In the genomic region with DNA sequence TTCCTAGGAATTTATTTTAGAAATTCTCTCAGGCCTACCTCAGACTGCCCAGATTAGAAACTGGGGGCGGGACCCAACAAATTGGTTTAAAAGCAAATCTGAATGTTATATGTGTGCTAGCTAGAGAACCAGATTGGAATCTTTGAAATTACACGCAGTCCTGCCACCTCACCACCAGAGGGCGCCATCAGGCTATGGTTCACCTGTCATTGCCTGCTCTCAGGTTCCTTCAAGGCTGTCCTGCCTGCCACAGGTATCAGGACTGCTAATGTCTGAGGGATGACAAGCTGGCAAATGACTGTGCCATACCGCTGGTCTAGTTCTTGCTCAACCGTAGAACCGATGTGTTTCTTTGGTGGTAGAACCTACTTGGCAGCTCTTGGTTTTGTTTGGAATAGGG, we compare ENCODE assay signal across 9 mouse cellular contexts. TPM values are rescaled to one million over a fixed set of nuclear protein-coding genes. Genes with fewer than 3 reads are reported as not detected.
DNase-seq lines count a peak whose midpoint lies in the region; ATAC-seq and TF ChIP-seq lines count a peak whose summit lies in the region.
"Had no signal": no experiment of that assay in that cellular context is flagged by ENCODE, and none has a peak within 500 bp of the region (broad histone marks: within the 10 kb centered on the region; RNA-seq: fewer than 3 reads in every experiment).

No protein-coding gene starts in this region.

- H3K4me1 ChIP-seq in kidney, embryonic 14.5 days (ENCODE audit: control insufficient read depth, insufficient read depth, low read length), result no peaks in the 10 kb centered on the region
- H3K4me1 ChIP-seq in kidney, postnatal 0 days (replicated peaks; ENCODE audit: insufficient read depth, low read length), result no peaks in the 10 kb centered on the region
- no peaks in the 10 kb centered on the region for H3K4me1 ChIP-seq in liver, embryonic 13.5 days (replicated peaks)

- H3K9ac ChIP-seq in kidney, embryonic 14.5 days (ENCODE audit: low read depth, low read length), result no peak overlapping the region
- H3K9ac ChIP-seq in kidney, postnatal 0 days (ENCODE audit: low read depth, low read length), result no peak overlapping the region
- H3K9ac ChIP-seq in liver, embryonic 13.5 days, result no peak overlapping the region

- H3K4me3 ChIP-seq in kidney, embryonic 14.5 days (ENCODE audit: low read length), result no peak overlapping the region
- no peak overlapping the region for H3K4me3 ChIP-seq in kidney, postnatal 0 days (replicated peaks; ENCODE audit: low read depth, low read length)
- H3K4me3 ChIP-seq in liver, embryonic 13.5 days (replicated peaks), result no peak overlapping the region
- H3K4me3 ChIP-seq: myocyte had no signal

- DNase-seq in kidney, adult 18-20 months, result peak; percentile 62
- DNase-seq in adrenal gland, postnatal 25 days, result peak; percentile 79
- DNase-seq in embryo, embryonic 9.5 days (ENCODE audit: extremely low spot score), result peak; percentile 61
- DNase-seq in kidney, postnatal 0 days (ENCODE audit: low spot score), result peak; percentile 64
- DNase-seq in liver, embryonic 13.5 days, result peak; percentile 40
- peak; percentile 25 for DNase-seq in retina, adult 2 months (ENCODE audit: low read depth, low spot score)
- peak; percentile 71 for DNase-seq in thymus, postnatal 14 days

- WGBS in kidney, embryonic 14.5 days, result 15% methylated on average over 6 of the region's 6 CpGs
- 17% methylated on average over 6 of the region's 6 CpGs for WGBS in kidney, postnatal 0 days
- 13% methylated on average over 6 of the region's 6 CpGs for WGBS in liver, embryonic 13.5 days (ENCODE audit: insufficient replicate concordance)

- H3K36me3 ChIP-seq in kidney, embryonic 14.5 days (ENCODE audit: control insufficient read depth, insufficient read depth, low read length), result no peaks in the 10 kb centered on the region
- no peaks in the 10 kb centered on the region for H3K36me3 ChIP-seq in kidney, postnatal 0 days (ENCODE audit: insufficient read depth, low read length)
- H3K36me3 ChIP-seq in liver, embryonic 13.5 days, result no peaks in the 10 kb centered on the region

- peak; percentile 92 for TF ChIP-seq CTCF in kidney, postnatal 0 days (IDR thresholded peaks at IDR 0.05; ENCODE audit: low read depth)

- no peak overlapping the region for H3K27ac ChIP-seq in kidney, embryonic 14.5 days (ENCODE audit: low read depth, low read length)
- H3K27ac ChIP-seq in kidney, postnatal 0 days, result no peak overlapping the region
- no peak overlapping the region for H3K27ac ChIP-seq in liver, embryonic 13.5 days

- H3K4me2 ChIP-seq in kidney, embryonic 14.5 days (replicated peaks; ENCODE audit: low read depth, low read length), result no peak overlapping the region
- H3K4me2 ChIP-seq in kidney, postnatal 0 days (ENCODE audit: low read length), result no peak overlapping the region
- H3K4me2 ChIP-seq in liver, embryonic 13.5 days, result no peak overlapping the region

- H3K9me3 ChIP-seq in kidney, embryonic 14.5 days (ENCODE audit: control insufficient read depth, low read length), result no peaks in the 10 kb centered on the region
- no peaks in the 10 kb centered on the region for H3K9me3 ChIP-seq in kidney, postnatal 0 days (replicated peaks; ENCODE audit: low read length)
- H3K9me3 ChIP-seq in liver, embryonic 13.5 days (replicated peaks), result no peaks in the 10 kb centered on the region

- no peaks in the 10 kb centered on the region for H3K27me3 ChIP-seq in kidney, embryonic 14.5 days (ENCODE audit: control insufficient read depth, insufficient read depth, low read length)
- no peaks in the 10 kb centered on the region for H3K27me3 ChIP-seq in kidney, postnatal 0 days (ENCODE audit: insufficient read depth, low read length)
- H3K27me3 ChIP-seq in liver, embryonic 13.5 days, result no peaks in the 10 kb centered on the region; the same call in 1 of the 2 replicates

- ATAC-seq in kidney, embryonic 14.5 days (ENCODE audit: low FRiP score, low TSS enrichment), result no peak
- ATAC-seq in kidney, postnatal 0 days (replicated peaks; ENCODE audit: low FRiP score, low read depth), result no peak
- no peak for ATAC-seq in liver, embryonic 13.5 days (ENCODE audit: low read depth)

RNA-seq across cellular contexts. Expression of gene Nppc, which starts 20.1 kb away (rescaled TPM):
- polyA plus RNA-seq in kidney, embryonic 14.5 days (2014; fragmentation: Nextera tagmentation; extraction: Ambion mirVana), result 2.1 and 2.4 TPM in 2 replicates
- total RNA-seq in adrenal gland, postnatal 25 days (2021), result not detected in 2 replicates
- polyA plus RNA-seq in kidney, postnatal 0 days (2015; fragmentation: Nextera tagmentation; extraction: Ambion mirVana), result 5.2 and 7.1 TPM in 2 replicates
- not detected in 2 replicates for polyA plus RNA-seq in liver, embryonic 13.5 days (2015; fragmentation: Nextera tagmentation; extraction: Ambion mirVana)

RNA-seq across cellular contexts. Expression of gene Dis3l2, which starts 53.3 kb away (rescaled TPM):
- polyA plus RNA-seq in kidney, embryonic 14.5 days (2014; fragmentation: Nextera tagmentation; extraction: Ambion mirVana), result 23.2 and 32.1 TPM in 2 replicates
- 14.2 and 18.9 TPM in 2 replicates for total RNA-seq in adrenal gland, postnatal 25 days (2021)
- polyA plus RNA-seq in kidney, postnatal 0 days (2015; fragmentation: Nextera tagmentation; extraction: Ambion mirVana), result 20.9 and 23.1 TPM in 2 replicates
- polyA plus RNA-seq in liver, embryonic 13.5 days (2015; fragmentation: Nextera tagmentation; extraction: Ambion mirVana), result 8.8 and 11.1 TPM in 2 replicates

Comparison
In these comparisons a context has a peak if more than half of its experiments do, and no peak if none do; other contexts are left out.
1. DNase-seq: peak in every context shown above with its lines; median percentile 79 in adrenal gland, postnatal 25 days; 71 in thymus, postnatal 14 days; 64 in kidney, postnatal 0 days; 62 in kidney, adult 18-20 months; 61 in embryo, embryonic 9.5 days; 40 in liver, embryonic 13.5 days; 25 in retina, adult 2 months.